23 mouse cellular contexts compared by ENCODE assay signal in genomic region chr6:83844913-83845312, GRCm38 (mm10).
"Had no signal": no experiment of that assay in that cellular context is flagged by ENCODE, and none has a peak within 500 bp of the region (broad histone marks: within the 10 kb centered on the region; RNA-seq: fewer than 3 reads in every experiment).

No protein-coding gene starts in this region.

- H3K4me3 ChIP-seq: liver, embryonic 15.5 days; lung, embryonic 15.5 days; midbrain, embryonic 10.5 days; midbrain, embryonic 12.5 days; myocyte; neural tube, embryonic 13.5 days; neural tube, embryonic 15.5 days had no signal

- H3K4me1 ChIP-seq: liver, embryonic 15.5 days; lung, embryonic 15.5 days; midbrain, embryonic 10.5 days; midbrain, embryonic 12.5 days; neural tube, embryonic 13.5 days; neural tube, embryonic 15.5 days had no signal

- ATAC-seq: liver, postnatal 0 days; lung, postnatal 0 days; midbrain, embryonic 16.5 days had no signal

- H3K36me3 ChIP-seq: liver, embryonic 15.5 days; lung, embryonic 15.5 days; midbrain, embryonic 10.5 days; midbrain, embryonic 12.5 days; neural tube, embryonic 13.5 days; neural tube, embryonic 15.5 days had no signal

- H3K9me3 ChIP-seq: liver, embryonic 15.5 days; lung, embryonic 15.5 days; midbrain, embryonic 10.5 days; midbrain, embryonic 12.5 days; neural tube, embryonic 13.5 days; neural tube, embryonic 15.5 days had no signal

- H3K27ac ChIP-seq: liver, embryonic 15.5 days; lung, embryonic 15.5 days; macrophage; midbrain, embryonic 10.5 days; midbrain, embryonic 12.5 days; neural tube, embryonic 13.5 days; neural tube, embryonic 15.5 days had no signal

- H3K9ac ChIP-seq: liver, embryonic 15.5 days; liver, postnatal 0 days; lung, embryonic 15.5 days; midbrain, embryonic 12.5 days; neural tube, embryonic 13.5 days; neural tube, embryonic 15.5 days had no signal

- H3K4me2 ChIP-seq: liver, embryonic 15.5 days; lung, embryonic 15.5 days; midbrain, embryonic 12.5 days; neural tube, embryonic 13.5 days; neural tube, embryonic 15.5 days had no signal

- H3K27me3 ChIP-seq: liver, embryonic 15.5 days; lung, embryonic 15.5 days; midbrain, embryonic 12.5 days; neural tube, embryonic 13.5 days; neural tube, embryonic 15.5 days had no signal

- DNase-seq: liver, postnatal 0 days; lung, adult 2 months; lung, postnatal 14 days; lung, postnatal 36 days; midbrain, embryonic 14.5 days; retina, postnatal 1 day; right cerebral cortex, adult 18-20 months; right cerebral cortex, postnatal 25 days; right cerebral cortex, postnatal 4 days; spleen, adult 18-20 months; thymus, adult 18-20 months; thymus, postnatal 14 days; thymus, postnatal 36 days had no signal
